Mouse (Mus musculus): Measurements from ENCODE around the gene Mylip.

DNA sequence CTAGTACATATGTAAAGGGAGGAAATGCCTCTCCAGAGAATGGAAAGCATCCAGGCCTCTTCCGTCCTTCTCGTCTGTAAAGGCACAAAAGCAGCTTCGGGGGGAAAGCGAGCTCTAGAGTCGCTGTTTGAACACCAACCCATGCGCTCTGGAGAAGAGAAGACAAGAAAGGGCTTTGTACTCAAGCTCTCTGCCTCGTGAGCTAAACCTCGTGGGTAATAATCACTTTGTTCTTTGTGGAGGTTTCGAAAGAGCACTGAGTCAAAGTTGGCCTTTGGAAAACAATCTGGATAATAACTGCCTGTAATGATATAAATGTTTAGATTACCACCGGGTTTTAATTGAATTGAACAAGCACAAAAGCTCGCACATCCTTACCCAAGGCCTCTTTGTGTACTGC lies 39.7 kb downstream of the Mylip start:
- TF ChIP-seq CTCF (IDR thresholded peaks at IDR 0.05; ENCODE audit: extremely low read depth, insufficient read depth, low read length) = no peak
- no peak for TF ChIP-seq POLR2A (IDR thresholded peaks at IDR 0.05; ENCODE audit: extremely low read depth, insufficient read depth, low read length)

Data from cortical plate, adult 2 months (tissue).